Mouse (Mus musculus): ENCODE measurements around the gene Cnot8. TPM values are rescaled to one million over a fixed set of nuclear protein-coding genes. Genes with fewer than 3 reads are reported as not detected.

Cnot8 gene
- total RNA-seq, 2 experiments from 2014 or later: 56.0 to 57.7 TPM

DNA sequence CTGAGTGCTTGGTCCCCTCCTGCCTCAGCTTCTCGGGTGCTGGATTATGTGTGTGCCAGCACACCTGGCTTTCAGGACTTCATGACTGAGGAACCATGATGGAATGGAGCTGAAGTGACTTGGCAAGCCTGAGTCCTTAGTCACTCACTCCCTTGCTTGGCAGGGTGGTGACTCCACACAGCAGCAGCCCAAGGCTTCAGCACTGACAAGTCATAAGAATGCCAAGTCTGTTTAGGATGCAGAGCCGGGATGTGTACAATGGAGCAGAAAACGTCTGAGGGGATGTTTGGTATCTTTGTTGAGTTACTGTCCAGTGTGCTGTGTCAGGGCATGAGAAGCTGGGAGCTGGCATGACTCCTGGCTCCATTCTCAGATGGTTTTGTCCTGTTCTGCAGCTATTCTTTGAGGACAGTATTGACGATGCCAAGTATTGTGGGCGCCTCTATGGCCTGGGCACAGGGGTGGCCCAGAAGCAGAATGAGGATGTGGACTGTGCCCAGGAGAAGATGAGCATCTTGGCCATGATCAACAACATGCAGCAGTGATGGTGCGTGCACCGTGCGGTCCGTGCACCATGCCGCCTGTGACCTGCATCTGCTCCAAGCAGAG is 13.2 kb downstream of the Cnot8 start:
- H3K27ac ChIP-seq: 0 out of 2 replicates have a peak overlapping the region, but pooled peaks have one; percentile 28
- no peak overlapping the region for H3K4me3 ChIP-seq
- no peak for DNase-seq (ENCODE audit: low spot score in 2 of 2)
- TF ChIP-seq CTCF (conservative IDR thresholded peaks at IDR 0.05): no peak

DNA sequence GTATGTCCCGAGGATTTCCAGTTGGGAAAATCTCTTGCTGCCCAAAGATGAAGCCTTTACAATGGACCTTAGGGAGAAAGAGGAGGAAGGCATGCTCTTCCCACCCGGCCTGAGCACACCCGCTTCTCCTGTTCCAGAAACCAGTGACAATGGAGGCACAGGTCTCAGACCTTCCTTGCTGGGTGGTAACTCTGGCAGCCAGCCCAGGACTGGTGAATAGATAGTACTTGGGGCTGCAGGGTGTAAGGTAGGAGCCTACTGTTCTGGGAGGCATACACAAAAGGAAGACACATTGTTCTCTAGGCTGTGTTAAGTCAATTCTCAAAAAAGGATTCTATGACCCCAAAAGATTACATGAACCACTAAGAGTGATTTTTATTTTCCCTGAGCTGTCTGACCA is 16.7 kb downstream of the Cnot8 start:
- no peak overlapping the region for H3K27ac ChIP-seq
- DNase-seq (ENCODE audit: low spot score in 2 of 2): no peak
- no peak for TF ChIP-seq CTCF (conservative IDR thresholded peaks at IDR 0.05)
- H3K4me3 ChIP-seq: no peak overlapping the region

DNA sequence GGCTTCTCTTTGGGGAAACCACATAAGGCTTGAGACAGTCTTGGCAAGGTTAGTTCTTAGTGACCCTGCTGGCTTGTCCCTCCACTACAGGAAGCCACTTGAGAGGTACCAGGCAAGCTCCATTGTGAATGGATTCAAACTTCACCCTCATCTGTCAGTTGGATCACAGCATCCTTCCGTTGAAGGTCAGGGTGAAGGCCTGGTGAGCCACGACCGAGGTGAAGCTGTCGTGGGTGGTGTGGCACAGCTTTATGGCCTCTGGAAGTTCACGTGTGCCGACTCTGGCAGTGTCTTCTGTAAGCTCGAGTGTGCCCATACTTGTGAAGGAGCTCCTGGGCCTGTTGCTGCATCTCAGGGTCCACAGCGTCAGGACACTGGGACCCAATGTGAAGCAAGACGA is 17.4 kb downstream of the Cnot8 start:
- Histone ChIP-seq H3K4me3 (no peak overlapping the region), H3K27ac (no peak overlapping the region)
- DNase-seq (ENCODE audit: low spot score in 2 of 2): no peak
- no peak for TF ChIP-seq CTCF (conservative IDR thresholded peaks at IDR 0.05)

DNA sequence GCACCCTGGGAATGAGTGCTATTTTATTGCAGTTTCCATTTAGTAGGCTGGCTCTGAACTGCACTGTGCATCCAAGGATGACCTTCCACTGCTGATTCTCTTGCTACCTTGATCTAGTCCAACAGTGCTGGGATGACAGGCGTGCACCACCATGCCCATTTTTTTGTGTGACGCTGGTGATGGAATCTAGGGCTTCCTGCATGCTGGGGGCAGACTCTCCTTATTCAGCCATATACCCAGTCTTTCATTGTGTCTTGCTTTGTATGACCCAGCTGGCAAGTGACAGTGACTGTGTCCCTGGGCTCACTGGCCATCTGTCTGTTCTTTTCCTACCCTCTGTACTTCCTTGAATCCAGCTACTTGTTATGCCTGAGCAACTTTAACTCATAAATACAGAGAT is 19.8 kb downstream of the Cnot8 start:
- DNase-seq (ENCODE audit: low spot score in 2 of 2): no peak
- H3K4me3 ChIP-seq: no peak overlapping the region
- no peak for TF ChIP-seq CTCF (conservative IDR thresholded peaks at IDR 0.05)
- no peak overlapping the region for H3K27ac ChIP-seq

DNA sequence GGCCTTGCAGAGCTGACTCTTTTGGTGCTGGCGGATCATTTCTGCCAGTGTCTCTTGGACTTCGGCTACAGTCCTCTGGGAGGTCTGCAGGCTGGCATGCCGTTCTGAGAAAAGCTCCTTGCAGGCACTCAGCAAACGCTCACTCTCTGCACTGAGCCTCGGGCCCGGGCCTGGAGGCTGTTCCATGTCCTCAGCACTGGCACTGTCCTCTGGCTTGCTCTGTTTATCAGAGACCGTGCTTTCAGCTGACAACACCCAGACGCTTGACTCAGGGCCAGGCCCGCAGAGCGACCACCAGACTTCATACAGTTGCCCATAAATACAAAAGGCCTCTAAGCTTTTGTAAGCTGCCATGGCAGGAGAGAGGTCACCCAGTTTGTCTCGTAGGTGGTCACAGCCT is 21.1 kb downstream of the Cnot8 start:
- H3K4me3 ChIP-seq: no peak overlapping the region
- no peak for TF ChIP-seq CTCF (conservative IDR thresholded peaks at IDR 0.05)
- H3K27ac ChIP-seq: no peak overlapping the region
- no peak for DNase-seq (ENCODE audit: low spot score in 2 of 2)

DNA sequence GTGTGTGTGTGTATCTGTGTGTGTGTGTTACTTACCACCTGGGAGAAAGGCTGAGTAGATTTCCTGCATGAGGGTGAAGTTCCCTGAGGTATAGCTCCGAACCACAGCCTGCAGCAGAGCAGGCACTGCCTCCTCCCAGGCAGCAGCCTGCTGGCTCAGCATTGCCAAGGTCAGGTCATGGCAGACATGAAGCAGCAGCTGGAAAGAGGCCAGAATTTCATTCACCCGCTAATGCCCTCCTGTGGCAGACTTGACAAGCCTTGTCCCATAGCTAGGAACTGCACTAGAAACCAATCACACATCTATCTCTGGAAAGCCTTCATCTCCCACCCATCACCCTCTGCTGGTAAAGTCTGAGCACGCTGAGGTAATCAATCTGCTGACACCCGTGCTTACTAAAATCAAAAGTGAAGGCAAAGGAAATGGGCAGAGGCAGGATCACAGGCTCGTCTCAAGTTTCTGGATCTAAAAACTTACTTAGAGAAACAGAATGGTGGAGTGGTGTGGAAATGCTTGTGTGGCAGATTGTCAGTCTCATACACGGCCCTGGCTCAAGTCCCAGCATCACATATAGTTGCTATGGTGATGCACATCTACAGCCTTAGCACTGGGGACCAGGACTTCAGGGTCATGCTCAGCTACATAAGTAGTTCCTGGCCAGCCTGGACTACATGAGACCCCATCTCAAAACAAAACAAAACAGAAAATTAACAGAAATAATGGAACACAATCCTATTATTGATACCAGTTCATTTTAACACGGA is 22.6 kb downstream of the Cnot8 start:
- Histone ChIP-seq H3K4me3 (no peak overlapping the region), H3K27ac (no peak overlapping the region)
- peak in 1 of 2 experiments; percentile 20 for DNase-seq (ENCODE audit: low spot score in 2 of 2)
- peak; percentile 53 for TF ChIP-seq CTCF (conservative IDR thresholded peaks at IDR 0.05)

DNA sequence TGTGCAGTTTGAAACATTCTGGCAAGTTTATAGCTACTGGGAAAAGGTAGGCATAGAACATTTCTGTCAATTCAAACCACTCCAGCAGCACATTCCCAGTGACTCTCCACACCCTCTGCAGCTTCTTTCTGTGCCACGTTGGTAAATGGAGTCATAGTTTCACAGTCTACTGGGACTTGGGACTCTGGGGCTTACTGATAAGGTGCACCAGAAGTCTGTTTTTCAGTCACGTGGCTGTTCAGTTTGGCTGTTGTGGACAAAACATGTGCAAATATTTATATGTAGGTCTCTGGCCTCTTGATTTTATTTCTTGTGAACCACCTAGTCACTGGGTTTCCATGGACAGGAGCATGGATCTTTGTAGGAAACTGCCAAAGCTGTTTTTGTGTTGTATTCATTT is 23.6 kb downstream of the Cnot8 start:
- Histone ChIP-seq H3K27ac (no peak overlapping the region), H3K4me3 (no peak overlapping the region)
- TF ChIP-seq CTCF (conservative IDR thresholded peaks at IDR 0.05): no peak
- DNase-seq (ENCODE audit: low spot score in 2 of 2): no peak

DNA sequence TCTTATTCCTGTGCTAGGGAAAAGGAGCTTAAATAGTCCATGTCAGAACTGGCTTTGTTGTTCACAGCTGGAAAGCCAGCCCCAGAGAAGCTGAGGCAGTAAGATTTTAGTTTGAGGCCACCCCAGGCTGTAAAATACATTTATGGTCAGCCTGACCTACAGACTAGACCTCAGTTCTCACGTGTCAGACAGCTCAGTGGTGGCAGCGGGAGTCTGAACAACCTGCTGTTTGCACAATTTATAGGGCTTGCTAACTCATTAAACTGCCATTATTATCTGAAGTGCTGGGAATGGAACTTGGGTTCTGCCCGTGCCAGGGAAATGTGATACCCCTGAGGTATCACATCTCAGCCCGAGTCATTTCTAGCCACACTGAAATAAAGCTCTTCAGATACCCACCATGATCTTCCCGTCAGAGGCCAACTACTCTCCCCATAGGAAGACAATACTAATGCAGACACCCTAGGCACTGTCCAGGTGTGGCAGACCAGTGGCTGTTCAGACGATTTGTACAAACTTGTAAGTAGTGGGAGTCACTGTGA is 25.4 kb downstream of the Cnot8 start:
- H3K27ac ChIP-seq: no peak overlapping the region
- DNase-seq (ENCODE audit: low spot score in 2 of 2): no peak
- no peak overlapping the region for H3K4me3 ChIP-seq
- TF ChIP-seq CTCF (conservative IDR thresholded peaks at IDR 0.05): no peak

DNA sequence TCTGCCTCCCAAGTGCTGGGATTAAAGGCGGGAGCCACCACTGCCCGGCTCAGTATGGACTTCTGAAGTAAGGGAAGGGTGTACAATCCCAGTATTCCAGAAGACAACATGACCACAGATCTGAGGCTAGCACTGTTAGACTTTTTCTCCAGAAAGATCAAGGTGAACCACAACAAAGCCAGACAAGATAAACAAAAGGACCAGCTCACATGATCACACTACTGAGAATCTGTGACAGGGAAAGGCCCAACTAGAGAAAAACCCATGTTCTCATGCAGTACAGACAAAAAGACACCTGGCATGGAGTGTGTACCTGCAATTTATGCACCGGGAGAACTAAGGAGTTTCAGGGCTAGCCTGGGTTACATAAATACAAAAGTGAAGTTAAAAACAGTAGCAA is 28.1 kb downstream of the Cnot8 start:
- Histone ChIP-seq H3K27ac (no peak overlapping the region), H3K4me3 (no peak overlapping the region)
- no peak for DNase-seq (ENCODE audit: low spot score in 2 of 2)
- no peak for TF ChIP-seq CTCF (conservative IDR thresholded peaks at IDR 0.05)

DNA sequence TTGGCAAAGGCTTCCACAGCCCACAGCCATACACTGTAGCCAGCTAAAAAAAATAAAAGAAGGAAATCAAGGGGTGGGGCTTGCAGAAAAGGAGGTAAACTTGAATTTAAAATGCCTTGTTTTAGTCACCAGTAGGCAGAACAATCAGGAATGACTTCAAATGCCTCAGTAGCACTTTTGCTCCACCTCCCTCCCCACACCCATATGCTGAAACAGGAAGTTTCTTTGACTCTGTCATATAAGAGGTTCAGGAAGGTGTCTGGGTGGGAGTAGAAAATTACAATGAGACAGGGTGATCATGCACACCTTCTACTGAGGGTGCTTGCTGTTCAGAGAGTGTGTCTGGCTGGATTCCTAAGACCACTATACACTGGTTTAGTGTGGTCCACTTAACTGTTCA is 30.9 kb downstream of the Cnot8 start:
- no peak overlapping the region for H3K27ac ChIP-seq
- no peak overlapping the region for H3K4me3 ChIP-seq
- no peak for DNase-seq (ENCODE audit: low spot score in 2 of 2)
- no peak for TF ChIP-seq CTCF (conservative IDR thresholded peaks at IDR 0.05)

DNA sequence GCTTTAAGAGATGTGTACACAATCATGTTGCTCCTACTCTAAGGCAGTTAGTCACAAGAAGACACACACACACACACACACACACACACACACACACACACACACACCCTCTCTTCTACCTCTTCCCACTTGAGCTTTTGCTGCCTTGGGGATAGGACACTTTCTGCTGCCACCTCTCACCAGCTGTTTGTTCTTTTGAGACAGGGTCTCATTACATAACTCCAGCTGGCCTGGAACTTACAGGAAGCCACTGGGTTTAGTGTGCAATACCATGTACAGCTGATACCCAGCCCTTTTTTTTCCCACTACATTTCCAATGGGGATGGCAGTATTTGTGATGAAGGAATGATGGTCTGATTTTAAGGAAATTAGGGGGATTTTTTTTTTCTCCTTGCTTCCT is 31.3 kb downstream of the Cnot8 start:
- Histone ChIP-seq H3K27ac (no peak overlapping the region), H3K4me3 (no peak overlapping the region)
- no peak for TF ChIP-seq CTCF (conservative IDR thresholded peaks at IDR 0.05)
- DNase-seq (ENCODE audit: low spot score in 2 of 2): no peak

DNA sequence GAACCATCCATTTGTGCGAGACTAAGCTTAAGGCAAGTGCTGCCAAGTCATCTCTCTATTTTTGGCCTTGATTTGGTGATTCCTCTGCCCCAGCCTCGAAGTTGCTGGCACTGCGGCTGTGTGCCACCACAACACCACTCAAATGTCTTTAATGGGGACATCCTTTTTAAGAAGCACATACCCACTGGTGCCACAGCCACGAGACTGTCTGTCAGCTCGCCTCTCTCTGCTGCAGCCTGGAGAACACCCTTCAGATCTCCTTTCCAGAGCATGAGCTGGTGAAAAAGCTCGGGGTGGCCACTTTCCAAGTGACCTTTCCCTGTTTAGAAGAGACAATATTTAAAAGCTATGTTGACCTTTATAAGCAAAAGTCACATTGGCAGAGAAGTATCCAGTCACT is 32.7 kb downstream of the Cnot8 start:
- DNase-seq (ENCODE audit: low spot score in 2 of 2): no peak
- H3K27ac ChIP-seq: no peak overlapping the region
- TF ChIP-seq CTCF (conservative IDR thresholded peaks at IDR 0.05): no peak
- no peak overlapping the region for H3K4me3 ChIP-seq

DNA sequence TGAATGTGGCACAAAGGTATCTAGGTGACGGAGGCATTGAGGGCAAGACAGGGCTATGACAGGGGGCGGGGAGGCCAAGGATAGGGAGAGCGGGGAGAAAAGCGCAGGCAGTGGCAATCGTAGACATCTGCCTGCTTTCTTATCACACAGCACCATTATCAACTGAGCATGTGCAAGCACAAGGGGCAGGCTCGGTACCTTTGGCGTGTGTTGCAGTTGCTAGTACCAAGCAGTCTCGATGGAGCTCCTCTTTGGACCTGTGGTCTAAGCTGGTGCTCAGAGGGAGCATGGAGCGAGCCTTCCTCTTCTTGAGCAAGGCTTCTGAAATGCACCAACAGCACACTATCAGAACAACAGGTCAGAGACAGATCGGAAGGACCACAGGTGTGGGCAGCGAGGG is 34.9 kb downstream of the Cnot8 start:
- no peak for TF ChIP-seq CTCF (conservative IDR thresholded peaks at IDR 0.05)
- H3K4me3 ChIP-seq: no peak overlapping the region
- H3K27ac ChIP-seq: no peak overlapping the region
- DNase-seq (ENCODE audit: low spot score in 2 of 2): no peak

DNA sequence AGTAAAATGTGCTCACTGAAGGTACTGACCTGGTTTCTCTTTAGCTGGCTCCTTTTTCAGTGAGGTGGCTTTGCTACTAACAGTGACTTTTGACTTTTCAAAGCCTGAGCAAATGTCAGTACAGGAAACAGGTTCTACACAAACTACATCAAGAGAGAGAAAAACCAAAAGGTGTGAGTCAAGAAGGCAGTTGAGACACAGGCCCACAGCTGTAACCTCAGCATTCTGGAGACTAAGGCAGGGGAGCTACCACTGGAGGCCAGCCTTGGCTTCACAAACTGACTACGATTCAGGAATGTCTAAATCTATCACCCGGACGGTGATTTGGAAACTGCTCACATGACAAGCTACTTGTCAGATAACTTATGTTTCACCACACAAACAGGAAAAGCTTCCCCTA is 35.5 kb downstream of the Cnot8 start:
- no peak for TF ChIP-seq CTCF (conservative IDR thresholded peaks at IDR 0.05)
- Histone ChIP-seq H3K27ac (no peak overlapping the region), H3K4me3 (no peak overlapping the region)
- DNase-seq (ENCODE audit: low spot score in 2 of 2): no peak
